Mouse (Mus musculus): ENCODE results near the gene Zfp638.

DNA sequence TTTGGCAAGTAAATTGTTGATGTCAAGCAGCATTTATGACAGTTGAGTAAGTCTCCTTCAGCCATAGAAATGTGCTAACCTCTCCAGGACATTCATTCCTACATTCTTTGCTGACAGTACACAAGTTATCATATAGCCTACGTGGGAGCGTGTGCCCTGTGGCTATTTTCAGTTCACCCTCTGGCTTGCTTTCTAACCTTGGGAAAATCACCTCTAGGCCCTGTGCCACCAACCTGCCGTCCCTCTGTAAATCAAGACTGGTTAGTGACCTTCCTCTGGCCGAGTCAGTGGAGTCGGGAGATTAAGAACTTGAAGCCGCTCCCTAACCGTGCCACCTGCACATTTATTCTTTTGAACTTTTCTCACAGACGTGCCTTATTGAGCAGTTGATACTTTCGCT, 6.9 kb upstream of the Zfp638 start:
- TF ChIP-seq CTCF (IDR thresholded peaks at IDR 0.05; ENCODE audit: control insufficient read depth, insufficient read depth, insufficient replicate concordance, low read depth, low read length) (no peak), POLR2A (IDR thresholded peaks at IDR 0.05; ENCODE audit: control insufficient read depth, low read depth, low read length) (no peak)
